Mouse (Mus musculus) layer of hippocampus, adult 2 months (tissue): ENCODE data around the gene Hoxa4. TPM values are rescaled to one million over a fixed set of nuclear protein-coding genes. Genes with fewer than 3 reads are reported as not detected.

Source experiments
- DNase-seq, 2 experiments: peaks; one replicate each; pipeline ENCODE4 v3.0.0; 2022; ENCODE audit warnings: low spot score in 2 of 2
- H3K27ac ChIP-seq: fragments of 200-600 bp; 2 replicates; pipeline ENCODE4 v1.8.1; 2022
- H3K4me3 ChIP-seq: fragments of 200-600 bp; 2 replicates; pipeline ENCODE4 v1.8.1; 2022; ENCODE audit warnings: mild to moderate bottlenecking
- CTCF ChIP-seq: fragments of 200-600 bp; conservative IDR thresholded peaks from 2 replicates; pipeline ENCODE4 v1.8.1; 2022; ENCODE audit warnings: antibody characterized with exemption, mild to moderate bottlenecking, moderate library complexity
- microRNA-seq, 2 experiments: library from miRNA; unstranded; fragments of <30 nt; microRNA quantifications; one replicate each; pipeline ENCODE4 v1.2.0; 2021
- total RNA-seq, 2 experiments: library from RNA; stranded (reverse); gene quantifications; 2 replicates each; pipeline ENCODE4 v1.2.3; 2021

Gene Hoxa4
- total RNA-seq, 2 experiments from 2014 or later, result not detected

- TF ChIP-seq CTCF, result no peak
- Histone ChIP-seq H3K4me3 (peak overlapping the region; percentile 43; the same call in 1 of the 2 replicates), H3K27ac (no peak overlapping the region)
- no peak for DNase-seq
These were observed 33.9 kb downstream of the Hoxa4 start for GRCm38 (mm10) chr6:52157466-52158275.

- TF ChIP-seq CTCF, result no peak
- Histone ChIP-seq H3K4me3 (no peak overlapping the region), H3K27ac (no peak overlapping the region)
- DNase-seq, result no peak
These were observed 34.9 kb downstream of the Hoxa4 start for GRCm38 (mm10) chr6:52156551-52157200.

GRCm38 (mm10) chr6:52155471-52155870 is 36.1 kb downstream of the Hoxa4 start:
- Histone ChIP-seq H3K4me3 (no peak overlapping the region), H3K27ac (no peak overlapping the region)
- DNase-seq, result no peak
- no peak for TF ChIP-seq CTCF

- Histone ChIP-seq H3K27ac (no peak overlapping the region), H3K4me3 (no peak overlapping the region)
- TF ChIP-seq CTCF, result no peak
- no peak for DNase-seq
These were observed 37.5 kb downstream of the Hoxa4 start for GRCm38 (mm10) chr6:52154044-52154443.

GRCm38 (mm10) chr6:52153270-52153669 is 38.3 kb downstream of the Hoxa4 start:
- no peak for DNase-seq
- no peak for TF ChIP-seq CTCF
- Histone ChIP-seq H3K4me3 (no peak overlapping the region), H3K27ac (no peak overlapping the region)

GRCm38 (mm10) chr6:52152226-52153193 is 39.0 kb downstream of the Hoxa4 start:
- H3K27ac ChIP-seq, result no peak overlapping the region
- H3K4me3 ChIP-seq, result no peak overlapping the region
- no peak for DNase-seq
- no peak for TF ChIP-seq CTCF

GRCm38 (mm10) chr6:52151571-52151970 is 40.0 kb downstream of the Hoxa4 start:
- Histone ChIP-seq H3K27ac (no peak overlapping the region), H3K4me3 (no peak overlapping the region)
- no peak for DNase-seq
- no peak for TF ChIP-seq CTCF

- no peak for TF ChIP-seq CTCF
- no peak for DNase-seq
- Histone ChIP-seq H3K4me3 (no peak overlapping the region), H3K27ac (no peak overlapping the region)
These were observed 41.1 kb downstream of the Hoxa4 start for GRCm38 (mm10) chr6:52150401-52150966.

Small RNA genes within 50 kb of the gene (microRNA-seq; reads per million reads assigned to microRNA genes)
- gene Mir196b, result 2.9 reads per million in 2 experiments

Other genes starting within 250 kb of the Hoxa4 start
- gene Skap2, start 179.2 kb downstream of the Hoxa4 start, total RNA-seq, result 10 to 100 TPM; 14.1 to 15.7 TPM
- not detected for gene Hoxa1, start 33.4 kb downstream of the Hoxa4 start, total RNA-seq
- not detected for gene Hoxa2, start 26.9 kb downstream of the Hoxa4 start, total RNA-seq
- gene 5730596B20Rik, start 14.3 kb downstream of the Hoxa4 start, total RNA-seq, result not detected
- not detected for gene Hoxa5, start 12.8 kb upstream of the Hoxa4 start, total RNA-seq
- gene Hoxa6, start 17.0 kb upstream of the Hoxa4 start, total RNA-seq, result not detected
- gene Hoxa3, start 21.6 kb upstream of the Hoxa4 start, total RNA-seq, result not detected
- gene Gm28308, start 21.6 kb upstream of the Hoxa4 start, total RNA-seq, result not detected
- gene Hoxa7, start 30.1 kb upstream of the Hoxa4 start, total RNA-seq, result not detected
- gene Hoxa9, start 39.3 kb upstream of the Hoxa4 start, total RNA-seq, result not detected
- not detected for gene Hoxa10, start 49.1 kb upstream of the Hoxa4 start, total RNA-seq
- gene Hoxa11, start 54.1 kb upstream of the Hoxa4 start, total RNA-seq, result not detected
- gene Hoxa13, start 69.1 kb upstream of the Hoxa4 start, total RNA-seq, result not detected
- gene Evx1, start 121.7 kb upstream of the Hoxa4 start, total RNA-seq, result not detected